Mouse (Mus musculus): ENCODE data around the gene Ccdc81.

DNA sequence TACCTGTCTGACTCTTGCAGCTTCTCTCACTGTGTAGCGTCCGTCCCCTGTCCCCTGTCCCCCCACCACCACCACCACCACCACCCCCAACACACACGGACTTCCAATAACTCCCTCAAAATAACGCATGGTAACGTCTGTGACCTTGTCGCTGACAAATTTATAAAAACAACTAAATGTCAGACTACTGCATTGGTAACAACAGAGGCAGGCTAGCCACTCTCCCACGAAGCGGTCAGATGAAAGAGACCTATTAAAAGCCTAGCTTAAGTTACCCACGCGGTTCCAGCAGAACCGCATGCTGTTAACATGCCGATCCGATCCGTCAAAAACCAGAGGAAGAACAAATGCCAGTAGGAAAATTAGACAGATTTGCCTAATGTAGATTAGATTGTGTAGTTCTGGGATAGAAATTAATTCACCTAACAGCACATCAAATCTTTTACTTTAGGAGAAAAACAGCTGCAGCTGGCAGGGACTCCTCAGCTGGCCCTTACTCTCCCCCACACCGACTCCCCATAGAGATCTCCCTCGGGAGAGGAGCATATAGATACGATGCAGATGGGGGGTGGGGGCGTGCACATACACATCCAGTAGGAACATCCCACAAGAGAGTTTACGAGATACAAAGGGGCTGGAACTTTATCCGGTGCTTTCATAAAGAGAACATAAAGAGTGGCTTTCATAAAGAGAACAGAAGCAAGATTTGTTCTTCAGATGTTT lies 5.6 kb upstream of the Ccdc81 start:
- TF ChIP-seq TAL1 (conservative IDR thresholded peaks at IDR 0.05; ENCODE audit: low read depth, low read length): no peak
- TF ChIP-seq CTCF (IDR thresholded peaks at IDR 0.05; ENCODE audit: low read depth, low read length): no peak
- TF ChIP-seq GATA1 (IDR thresholded peaks at IDR 0.05; ENCODE audit: borderline replicate concordance, low read length): no peak
- no peak for TF ChIP-seq GATA2 (IDR thresholded peaks at IDR 0.05; ENCODE audit: borderline replicate concordance, low read depth, low read length)
- TF ChIP-seq POLR2AphosphoS5 (IDR thresholded peaks at IDR 0.05; ENCODE audit: insufficient replicate concordance, low read depth, low read length): no peak
